7 mouse cellular contexts compared by ENCODE assay signal in the genomic region with DNA sequence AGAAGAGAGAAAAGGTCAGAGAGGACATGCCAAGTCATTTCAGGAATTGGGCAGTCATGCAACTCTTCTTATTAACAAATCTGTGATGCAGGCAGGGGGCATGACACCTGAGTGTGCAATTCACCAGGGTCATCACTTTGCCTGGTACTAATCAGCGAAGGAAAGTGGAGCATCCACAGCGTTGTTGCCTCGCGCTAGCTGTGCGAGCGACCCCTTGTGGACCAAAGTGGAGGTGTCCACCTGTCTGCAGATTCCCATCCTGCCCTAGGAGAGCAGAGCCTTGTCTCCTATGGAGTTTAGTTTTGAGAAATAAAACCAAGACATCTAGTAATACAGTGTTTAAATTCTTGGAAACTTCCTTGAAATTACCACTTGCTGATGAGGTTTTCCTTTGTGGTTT.
A peak's percentile ranks its signal among the peaks of the same experiment; 100 is the strongest.
DNase-seq lines count a peak whose midpoint lies in the region; ATAC-seq lines count a peak whose summit lies in the region.

No protein-coding gene starts in this region.

- H3K9me3 ChIP-seq in neural tube, embryonic 15.5 days (replicated peaks), result no peaks in the 10 kb centered on the region

- peak; percentile 61 for DNase-seq in neural tube, embryonic 10.5 days (ENCODE audit: extremely low spot score, low spot score)
- DNase-seq in adrenal gland, postnatal 10 days, result peak; percentile 75
- peak; percentile 74 for DNase-seq in embryo, embryonic 10 days (ENCODE audit: low spot score)
- peak; percentile 71 for DNase-seq in layer of hippocampus, adult 11-12 months (ENCODE audit: low spot score)
- peak; percentile 52 for DNase-seq in lung, postnatal 14 days
- peak; percentile 4 to 6 for DNase-seq in urinary bladder, postnatal 36 days (ENCODE audit: low spot score in 2 of 2)

- H3K4me2 ChIP-seq in neural tube, embryonic 15.5 days, result no peak overlapping the region

- no peak for ATAC-seq in neural tube, embryonic 15.5 days (ENCODE audit: low FRiP score)

- WGBS in neural tube, embryonic 15.5 days, result 10% methylated on average over 6 of the region's 6 CpGs

- H3K27me3 ChIP-seq in neural tube, embryonic 15.5 days (replicated peaks), result no peaks in the 10 kb centered on the region

- no peak overlapping the region for H3K9ac ChIP-seq in neural tube, embryonic 15.5 days (replicated peaks)

- H3K27ac ChIP-seq in neural tube, embryonic 15.5 days (replicated peaks), result no peak overlapping the region

- H3K36me3 ChIP-seq in neural tube, embryonic 15.5 days, result no peaks in the 10 kb centered on the region

- no peak overlapping the region for H3K4me3 ChIP-seq in neural tube, embryonic 15.5 days (replicated peaks)

- H3K4me1 ChIP-seq in neural tube, embryonic 15.5 days, result peaks cover 7% of the 10 kb centered on the region; the same call in 1 of the 2 replicates

Comparison
In these comparisons a context has a peak if more than half of its experiments do, and no peak if none do; other contexts are left out.
1. DNase-seq: peak in every context shown above with its lines; median percentile 75 in adrenal gland, postnatal 10 days; 74 in embryo, embryonic 10 days; 71 in layer of hippocampus, adult 11-12 months; 61 in neural tube, embryonic 10.5 days; 52 in lung, postnatal 14 days; 5 in urinary bladder, postnatal 36 days.